Mouse (Mus musculus) brain, embryonic 14.5 days (tissue): Measurements from ENCODE around the gene Chd8. TPM values are rescaled to one million over a fixed set of nuclear protein-coding genes. Genes with fewer than 3 reads are reported as not detected.

Source experiments
- DNase-seq: peaks from one replicate; pipeline ENCODE4 v3.0.0-alpha.2; 2011; ENCODE audit warnings: low read depth
- CTCF ChIP-seq: fragments of 200-500 bp; IDR thresholded peaks from 2 replicates; pipeline ENCODE4 v1.5.1; 2012; ENCODE audit warnings: inconsistent platforms, mild to moderate bottlenecking, moderate library complexity, borderline replicate concordance; ENCODE audit not compliant: insufficient read depth, insufficient read length; ENCODE audit errors: extremely low read depth
- POLR2A ChIP-seq: fragments of 200-500 bp; IDR thresholded peaks from 2 replicates; pipeline ENCODE4 v1.6.1; 2012; ENCODE audit warnings: mild to moderate bottlenecking, inconsistent platforms, borderline replicate concordance; ENCODE audit not compliant: poor library complexity, insufficient read depth, insufficient read length, severe bottlenecking; ENCODE audit errors: extremely low read depth
- polyA plus RNA-seq: library from polyadenylated mRNA; depleted of rRNA; stranded (reverse); fragments of >200 nt; gene quantifications from 2 replicates; pipeline ENCODE4 v1.2.3, GENCODE M21; 2012

Gene Chd8
- polyA plus RNA-seq, 1 experiment: 75.4 TPM

DNA sequence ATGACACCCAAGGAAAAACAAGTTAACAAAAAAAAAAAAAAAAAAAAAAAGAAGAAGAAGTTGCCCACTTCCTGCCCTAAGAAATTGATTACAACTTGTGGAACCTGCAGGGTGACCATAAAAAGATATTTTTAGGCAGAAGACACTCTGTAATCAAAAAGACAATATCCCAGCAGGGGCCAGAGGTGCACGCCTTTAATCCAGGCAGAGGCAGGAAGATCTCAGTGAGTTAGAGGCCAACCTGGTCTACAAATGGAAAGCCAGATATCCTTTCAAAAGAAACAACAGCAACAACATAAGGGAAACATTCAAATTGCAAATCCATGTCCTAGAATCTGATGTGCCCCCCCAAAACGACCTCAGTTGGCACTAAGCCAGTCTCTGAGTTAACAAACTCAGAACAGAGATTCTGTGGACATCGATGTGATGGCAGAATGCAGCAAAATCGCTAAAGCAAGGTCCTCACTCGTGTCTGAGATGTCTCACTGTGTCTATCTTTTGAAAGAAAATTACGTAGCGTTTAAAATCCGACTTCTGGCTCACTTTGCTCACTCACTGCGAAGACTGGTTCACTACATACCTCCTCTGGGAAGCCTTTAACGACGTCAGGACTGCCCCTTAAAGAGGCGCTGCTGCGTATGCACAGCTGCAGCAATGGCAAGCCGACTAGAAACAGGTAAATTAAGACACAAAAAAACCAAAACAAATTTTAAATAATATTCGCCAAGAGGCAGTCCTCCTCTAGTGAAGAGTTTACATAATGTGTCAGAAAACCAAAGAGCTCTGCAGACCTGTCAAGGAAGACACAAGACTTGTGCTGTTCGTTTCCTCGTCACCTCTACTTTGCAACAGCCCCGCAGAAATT, 1.0 kb downstream of the Chd8 start:
- DNase-seq: peak; percentile 59
- TF ChIP-seq POLR2A (no peak), CTCF (no peak)

DNA sequence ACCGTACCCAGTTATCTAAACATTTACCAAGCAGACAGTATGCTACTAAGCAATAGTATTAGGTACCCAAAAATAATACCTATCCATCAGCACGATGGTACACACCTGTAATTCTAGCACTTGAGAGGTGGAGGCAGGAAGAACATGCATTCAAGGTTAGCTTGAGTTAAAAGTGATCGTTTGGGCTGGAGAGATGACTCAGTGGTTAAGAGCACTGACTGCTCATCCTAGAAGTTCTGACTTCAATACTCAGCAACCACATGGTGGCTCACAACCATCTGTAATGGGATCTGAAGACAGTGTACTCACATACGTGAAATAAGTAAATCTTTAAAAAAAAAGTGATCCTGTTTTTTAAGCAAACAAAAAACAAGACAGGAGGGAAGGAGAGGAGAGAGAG, 11.5 kb downstream of the Chd8 start:
- no peak for DNase-seq
- no peak for TF ChIP-seq CTCF

DNA sequence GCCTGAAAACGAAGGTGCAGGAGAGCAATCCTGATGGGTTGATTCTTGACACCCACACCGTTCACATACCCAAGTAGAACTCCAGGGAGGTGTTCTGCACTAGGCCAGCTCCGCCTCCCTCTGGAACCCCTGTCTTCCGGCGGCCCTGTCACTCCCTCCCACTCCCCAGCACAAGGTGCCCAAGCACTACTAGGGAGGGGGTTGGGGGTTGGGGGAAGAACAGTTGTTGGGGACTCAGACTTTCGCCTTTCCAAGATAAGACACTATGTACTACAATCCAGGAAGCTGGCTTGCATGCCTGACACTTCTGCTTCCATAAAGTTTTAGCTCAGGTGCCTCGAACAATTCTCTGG, 12.9 kb downstream of the Chd8 start:
- DNase-seq: no peak
- TF ChIP-seq POLR2A (no peak), CTCF (no peak)

DNA sequence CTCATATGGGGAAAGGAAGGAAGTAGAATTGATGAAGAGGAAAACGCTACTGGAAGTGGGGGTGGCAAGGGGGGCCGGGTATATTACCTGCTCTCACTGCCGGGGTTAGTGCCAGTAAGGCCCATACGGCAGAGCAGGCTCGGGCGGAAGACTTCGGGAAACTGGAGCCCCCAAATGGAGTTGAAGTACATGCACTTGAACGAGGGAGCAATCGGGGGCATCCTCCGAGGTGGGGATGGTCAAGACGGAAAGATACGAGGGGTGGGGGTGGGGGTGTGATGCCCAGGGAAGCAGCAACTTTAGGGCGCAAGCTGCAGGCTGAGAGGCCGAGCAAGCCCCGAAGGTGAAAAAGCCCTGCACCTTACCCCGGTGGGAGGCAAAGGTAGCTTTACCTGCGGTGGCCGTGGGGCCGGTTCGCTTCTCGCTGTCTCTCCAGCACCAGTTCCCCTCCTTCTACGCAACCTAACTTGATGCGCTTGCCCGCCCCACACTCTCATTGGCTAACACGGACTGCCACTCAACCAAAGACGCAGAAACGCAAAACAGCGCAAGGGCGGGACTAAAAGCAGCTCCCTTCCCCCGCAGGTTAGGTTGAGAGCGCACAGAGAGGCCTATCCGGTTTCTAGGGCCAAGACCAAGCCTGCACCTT, 13.4 kb downstream of the Chd8 start:
- DNase-seq: peak; percentile 99
- peak; percentile 35; the same call in 1 of the 2 replicates for TF ChIP-seq POLR2A
- TF ChIP-seq CTCF: no peak

DNA sequence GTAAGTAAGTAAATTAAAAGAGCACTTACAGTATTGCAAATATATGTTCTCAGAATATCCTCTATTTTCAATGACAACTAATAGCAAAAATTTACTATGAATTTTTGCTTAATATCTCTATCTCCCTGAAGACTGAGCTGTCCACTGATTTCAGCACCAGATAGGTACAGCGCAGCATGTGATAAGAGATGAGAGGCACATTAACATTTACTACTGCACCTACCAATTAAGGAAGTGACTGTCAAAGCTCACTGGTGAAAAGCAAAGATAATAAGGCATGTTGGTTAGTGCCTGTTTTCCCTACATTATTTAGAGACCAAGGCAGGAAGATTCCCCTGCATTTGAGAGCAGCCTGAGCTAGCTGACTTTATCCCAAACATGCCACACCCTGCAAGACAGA, 21.4 kb downstream of the Chd8 start:
- no peak for TF ChIP-seq CTCF
- TF ChIP-seq POLR2A: no peak
- no peak for DNase-seq

DNA sequence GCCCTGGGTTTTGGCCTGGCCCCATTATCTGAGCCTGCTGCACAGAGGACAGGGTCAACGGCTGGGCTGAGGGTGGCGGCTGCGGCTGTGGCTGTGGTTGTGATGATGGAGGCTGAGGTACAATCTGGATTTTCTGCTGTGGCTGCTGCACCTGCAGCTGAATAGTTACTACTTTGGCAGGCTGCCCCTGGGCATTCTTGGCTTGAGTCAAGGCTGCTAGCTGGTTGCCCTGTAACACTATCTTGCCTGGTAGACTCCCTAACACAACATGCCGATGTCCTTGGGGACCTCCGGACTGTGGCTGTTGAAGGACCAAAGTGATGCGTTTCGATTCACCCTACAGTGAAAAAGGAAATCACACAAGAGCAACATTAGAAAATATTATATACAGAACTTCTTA, 22.4 kb downstream of the Chd8 start:
- TF ChIP-seq POLR2A: no peak
- TF ChIP-seq CTCF: no peak
- no peak for DNase-seq

DNA sequence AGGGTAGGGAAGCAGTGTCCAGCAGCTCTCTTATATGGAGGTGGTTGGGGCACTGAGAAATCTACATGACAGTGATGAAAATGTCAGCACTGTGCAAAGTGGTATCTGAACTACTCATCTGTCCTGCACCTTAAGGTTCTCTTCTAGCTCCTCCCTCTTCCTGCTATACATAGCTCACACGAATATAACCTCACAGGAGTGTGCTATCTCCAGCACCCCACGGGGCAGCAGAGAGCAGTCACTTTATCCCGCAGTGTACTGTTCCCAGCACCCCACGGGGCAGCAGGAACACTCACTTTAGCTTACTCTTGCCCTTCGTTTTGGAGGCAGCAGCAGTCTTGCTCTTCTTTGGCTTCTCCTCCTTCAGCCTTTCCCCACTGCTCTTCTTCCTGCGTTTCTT, 25.3 kb downstream of the Chd8 start:
- no peak for DNase-seq
- TF ChIP-seq POLR2A (no peak), CTCF (no peak)

DNA sequence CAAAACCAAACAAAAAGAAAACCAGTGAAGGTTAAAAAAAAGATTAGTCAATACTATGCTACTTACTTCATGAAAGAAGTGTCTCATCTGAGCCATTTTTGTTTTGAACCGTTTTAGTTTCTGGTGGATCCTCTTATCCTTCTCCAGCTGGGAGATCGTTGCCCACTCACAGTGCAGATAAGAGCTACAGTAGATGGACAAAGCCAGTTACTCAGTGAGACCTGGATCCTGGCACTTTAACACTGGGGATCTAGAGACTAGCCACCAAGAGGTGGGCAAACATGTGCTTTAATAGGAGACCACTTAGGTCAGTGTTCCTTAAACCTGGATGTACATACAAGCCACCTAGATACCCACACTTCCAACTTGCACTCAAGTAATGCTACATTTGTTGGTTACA, 31.6 kb downstream of the Chd8 start:
- DNase-seq: no peak
- TF ChIP-seq POLR2A: no peak
- TF ChIP-seq CTCF: no peak

DNA sequence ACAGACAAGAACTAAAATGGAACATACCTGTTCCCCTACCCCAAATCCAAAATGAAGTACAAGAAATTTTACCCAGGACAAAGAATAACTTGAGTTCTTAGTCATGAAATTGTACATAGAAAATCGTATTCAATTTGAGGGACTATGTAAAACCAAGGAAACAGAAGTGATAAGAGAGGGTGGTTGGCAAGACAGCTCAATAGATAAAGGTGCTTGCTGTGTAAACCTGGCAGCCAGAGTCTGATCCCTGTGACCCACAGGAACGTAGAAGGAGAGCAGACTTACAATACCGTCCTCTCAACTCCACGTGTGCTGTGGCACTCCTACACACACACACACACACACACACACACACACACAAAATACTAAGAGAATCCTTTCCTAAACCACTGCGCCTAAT, 40.3 kb downstream of the Chd8 start:
- TF ChIP-seq POLR2A (no peak), CTCF (no peak)

DNA sequence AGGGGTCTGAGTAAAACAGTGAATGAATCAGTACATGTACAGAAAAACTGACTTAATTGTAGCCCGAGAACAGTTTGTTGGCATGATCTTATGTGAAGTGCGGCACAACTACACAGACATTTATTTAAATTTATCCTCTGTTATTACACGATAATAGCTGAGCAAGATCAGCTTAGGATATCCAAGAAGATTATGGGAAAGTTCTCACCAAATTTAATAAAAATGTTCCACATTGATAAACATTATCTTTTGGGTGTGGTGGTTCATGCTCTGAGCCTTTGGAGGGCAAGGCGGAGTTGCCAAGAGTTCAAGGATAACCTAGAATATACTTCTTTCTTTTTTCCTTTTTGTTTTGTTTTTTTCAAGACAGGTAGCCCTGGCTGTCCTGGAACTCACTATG, 58.2 kb downstream of the Chd8 start:
- TF ChIP-seq CTCF: no peak
- no peak for TF ChIP-seq POLR2A
- no peak for DNase-seq

More for the DNA sequence above, 40.3 kb downstream of the Chd8 start:
- DNase-seq: no peak

DNA sequence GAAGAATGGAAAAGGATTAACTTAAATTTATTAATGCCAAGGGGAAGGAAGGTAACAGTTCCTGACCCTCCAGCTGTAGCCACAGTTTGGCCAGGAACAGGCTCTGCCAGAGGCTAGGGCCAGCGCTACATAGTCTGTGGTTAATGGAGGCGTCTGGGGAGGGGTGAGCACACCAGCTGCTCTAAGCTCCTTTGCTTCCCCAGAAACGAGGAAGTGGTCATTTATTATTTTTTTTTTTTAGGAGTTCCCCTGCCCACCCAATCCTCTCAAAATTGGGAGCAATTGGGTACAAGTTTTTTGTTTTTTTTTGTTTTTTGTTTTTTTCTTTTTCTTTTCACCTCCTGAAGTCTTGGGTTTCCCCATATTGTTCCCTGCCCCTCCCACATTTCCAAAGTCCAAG, 59.4 kb downstream of the Chd8 start:
- TF ChIP-seq CTCF: no peak
- peak; percentile 5 for DNase-seq
